Mouse (Mus musculus): ENCODE measurements around the gene 0610010K14Rik.

GRCm38 (mm10) chr11:70234037-70234436, 3.7 kb downstream of the 0610010K14Rik start:
- TF ChIP-seq CTCF (IDR thresholded peaks at IDR 0.05; ENCODE audit: insufficient read depth, low read length) = no peak
- TF ChIP-seq POLR2A (IDR thresholded peaks at IDR 0.05; ENCODE audit: borderline replicate concordance, extremely low read depth, low read depth, low read length) = peak; percentile 55; the same call in 1 of the 2 replicates
